Mouse (Mus musculus) embryonic fibroblast, embryonic 13.5 days (primary cell): ENCODE data around the gene Mettl14.

ENCODE experiments used
- CTCF ChIP-seq: IDR thresholded peaks from 2 replicates; pipeline ENCODE4 v1.5.1; 2011; ENCODE audit warnings: mild to moderate bottlenecking, control low read depth, low read length, moderate library complexity, borderline replicate concordance; ENCODE audit not compliant: insufficient read depth
- POLR2A ChIP-seq: IDR thresholded peaks from 2 replicates; pipeline ENCODE4 v1.6.1; 2011; ENCODE audit warnings: low read depth, mild to moderate bottlenecking, control low read depth, low read length, moderate library complexity

DNA sequence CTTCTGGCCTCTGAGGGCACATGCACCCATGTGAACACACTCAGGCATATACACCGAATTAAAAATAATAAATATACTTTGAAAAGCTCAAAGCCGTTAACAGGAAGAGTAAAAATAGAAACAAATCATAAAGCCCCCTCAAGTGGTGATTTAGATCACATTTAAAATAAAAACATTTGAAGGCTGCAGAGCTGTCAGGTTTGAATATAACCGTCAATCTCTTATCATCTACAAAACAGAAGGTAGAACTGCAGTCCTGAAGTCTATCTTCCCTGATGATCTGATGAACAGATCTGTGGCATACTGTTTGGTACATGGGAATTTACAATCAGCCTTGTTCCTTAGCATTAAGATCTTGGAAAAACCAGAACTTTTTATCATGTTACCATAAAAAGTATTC is 9.3 kb downstream of the Mettl14 start:
- TF ChIP-seq CTCF, result no peak
- TF ChIP-seq POLR2A, result no peak
